Mouse (Mus musculus) thymus, adult 2 months (tissue): ENCODE measurements around the gene Gys2. TPM values are rescaled to one million over a fixed set of nuclear protein-coding genes. Genes with fewer than 3 reads are reported as not detected.
A peak's percentile ranks its signal among the peaks of the same experiment; 100 is the strongest.

Experiments
- DNase-seq: peaks from one replicate; pipeline ENCODE4 v3.0.0; 2021
- H3K27ac ChIP-seq: fragments of 200-500 bp; 2 replicates; pipeline ENCODE4 v1.5.1; 2012; ENCODE audit warnings: low read length, control low read depth; ENCODE audit not compliant: control insufficient read depth, insufficient read depth
- H3K27me3 ChIP-seq: fragments of 200-500 bp; 2 replicates; pipeline ENCODE4 v1.6.1; 2012; ENCODE audit warnings: mild to moderate bottlenecking, low read length, moderate library complexity, mixed read lengths; ENCODE audit not compliant: control insufficient read depth, insufficient read depth
- H3K36me3 ChIP-seq: fragments of 200-500 bp; 2 replicates; pipeline ENCODE4 v1.6.1; 2012; ENCODE audit warnings: mild to moderate bottlenecking, low read length, moderate library complexity; ENCODE audit not compliant: control insufficient read depth, insufficient read depth
- H3K4me1 ChIP-seq: fragments of 200-500 bp; replicated peaks from 2 replicates; pipeline ENCODE4 v1.6.1; 2012; ENCODE audit warnings: low read length; ENCODE audit not compliant: control insufficient read depth, insufficient read depth
- H3K4me3 ChIP-seq: fragments of 200-500 bp; 2 replicates; pipeline ENCODE4 v1.5.1; 2012; ENCODE audit warnings: mild to moderate bottlenecking, low read length, control low read depth, moderate library complexity; ENCODE audit not compliant: control insufficient read depth, insufficient read depth
- CTCF ChIP-seq: fragments of 200-500 bp; IDR thresholded peaks from 2 replicates; pipeline ENCODE4 v1.5.1; 2012; ENCODE audit warnings: mild to moderate bottlenecking, control low read depth, low read length, moderate library complexity, borderline replicate concordance; ENCODE audit not compliant: control insufficient read depth, poor library complexity, insufficient read depth; ENCODE audit errors: extremely low read depth
- POLR2A ChIP-seq: fragments of 200-500 bp; IDR thresholded peaks from 2 replicates; pipeline ENCODE4 v1.6.1; 2012; ENCODE audit warnings: mild to moderate bottlenecking, low read length, control low read depth, moderate library complexity; ENCODE audit not compliant: control insufficient read depth, poor library complexity, insufficient read depth; ENCODE audit errors: extremely low read depth
- WGBS: fragments of 180-500 bp; shearing (Covaris S2); methylation state at CpG from one replicate; pipeline ENCODE4 v1.1.7; 2018; 5-methylcytosine and 5-hydroxymethylcytosine counted together
- polyA plus RNA-seq: library from polyadenylated mRNA; depleted of rRNA; stranded (reverse); fragments of >200 nt; gene quantifications from 2 replicates; pipeline ENCODE4 v1.2.3, GENCODE M21; 2012

The Gys2 gene
- polyA plus RNA-seq, 1 experiment: 0.74 TPM

GRCm38 (mm10) chr6:142392312-142392711 is 80.6 kb downstream of the Gys2 start:
- 98% methylated on average over 5 of the region's 5 CpGs for WGBS
- Histone ChIP-seq H3K27me3 (no peaks in the 10 kb centered on the region), H3K4me3 (no peak overlapping the region), H3K27ac (no peak overlapping the region), H3K36me3 (peaks cover 5% of the 10 kb centered on the region; the same call in 1 of the 2 replicates), H3K4me1 (no peaks in the 10 kb centered on the region)
- TF ChIP-seq POLR2A (no peak), CTCF (no peak)
- DNase-seq: no peak

GRCm38 (mm10) chr6:142389101-142389500 is 83.8 kb downstream of the Gys2 start:
- no peak for DNase-seq
- Histone ChIP-seq H3K4me1 (no peaks in the 10 kb centered on the region), H3K4me3 (no peak overlapping the region), H3K36me3 (no peaks in the 10 kb centered on the region), H3K27ac (no peak overlapping the region), H3K27me3 (no peaks in the 10 kb centered on the region)
- TF ChIP-seq POLR2A (no peak), CTCF (no peak)
- WGBS: 46% methylated on average over 2 of the region's 2 CpGs

GRCm38 (mm10) chr6:142387755-142388271 is 85.1 kb downstream of the Gys2 start:
- Histone ChIP-seq H3K27ac (no peak overlapping the region), H3K27me3 (no peaks in the 10 kb centered on the region), H3K36me3 (no peaks in the 10 kb centered on the region), H3K4me1 (no peaks in the 10 kb centered on the region), H3K4me3 (peak overlapping the region; percentile 63)
- 17% methylated on average over 8 of the region's 8 CpGs for WGBS
- no peak for DNase-seq
- no peak for TF ChIP-seq CTCF
- no peak for TF ChIP-seq POLR2A

- under 1% methylated on average over 87 of the region's 87 CpGs for WGBS
- no peaks in the 10 kb centered on the region for H3K4me1 ChIP-seq
- H3K27ac ChIP-seq: 0 out of 2 replicates have a peak within 1 kb of the TSS, but pooled peaks have one; percentile 1
- peak; percentile 98 for DNase-seq
- TF ChIP-seq CTCF: 0 out of 2 replicates have a peak, but pooled peaks have one; percentile 41
- peak; percentile 68 for TF ChIP-seq POLR2A
- no peaks in the 10 kb centered on the region for H3K27me3 ChIP-seq
- peak within 1 kb of the TSS; percentile 83 for H3K4me3 ChIP-seq
- no peaks in the 10 kb centered on the region for H3K36me3 ChIP-seq
Observed at GRCm38 (mm10) chr6:142387011-142387754, 85.7 kb downstream of the Gys2 start, which contains the start of the genes Recql and Golt1b. TSS of gene Recql (minus strand) at chr6:142387087. TSS of gene Golt1b (plus strand) at chr6:142387221.

- peak overlapping the region; percentile 83 for H3K4me3 ChIP-seq
- no peaks in the 10 kb centered on the region for H3K27me3 ChIP-seq
- no peaks in the 10 kb centered on the region for H3K4me1 ChIP-seq
- 0 out of 2 replicates have a peak overlapping the region, but pooled peaks have one; percentile 1 for H3K27ac ChIP-seq
- no peak for TF ChIP-seq POLR2A
- TF ChIP-seq CTCF: no peak
- under 1% methylated on average over 31 of the region's 31 CpGs for WGBS
- H3K36me3 ChIP-seq: no peaks in the 10 kb centered on the region
- DNase-seq: no peak
Observed at GRCm38 (mm10) chr6:142386285-142387010, 86.5 kb downstream of the Gys2 start.

GRCm38 (mm10) chr6:142384521-142384920 is 88.4 kb downstream of the Gys2 start:
- no peaks in the 10 kb centered on the region for H3K27me3 ChIP-seq
- no peak overlapping the region for H3K27ac ChIP-seq
- no peak for DNase-seq
- TF ChIP-seq CTCF: no peak
- TF ChIP-seq POLR2A: no peak
- 96% methylated on average over 9 of the region's 9 CpGs for WGBS
- no peaks in the 10 kb centered on the region for H3K4me1 ChIP-seq
- H3K4me3 ChIP-seq: no peak overlapping the region
- H3K36me3 ChIP-seq: no peaks in the 10 kb centered on the region
